Mouse (Mus musculus): ENCODE measurements around the gene Ptpn6.

DNA sequence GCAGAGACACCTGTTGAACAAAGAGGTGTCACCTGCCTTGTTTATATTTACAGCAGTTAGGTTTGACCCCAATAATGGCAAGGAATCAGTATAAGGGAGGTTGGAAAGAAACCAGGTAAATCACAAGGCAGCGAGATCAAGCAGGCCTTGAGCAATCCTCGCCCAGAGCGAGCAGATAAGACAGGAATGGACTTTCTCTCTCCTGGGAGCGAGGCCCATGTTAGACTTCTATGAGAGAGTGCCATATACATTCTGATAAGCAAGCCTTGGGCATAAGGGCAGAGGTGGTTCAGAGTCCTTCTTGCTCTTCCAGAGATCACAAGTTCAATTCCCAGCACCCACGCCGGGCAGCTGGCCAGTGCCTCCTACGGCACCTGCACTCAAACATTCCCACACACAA, 59.7 kb downstream of the Ptpn6 start:
- no peak for TF ChIP-seq CTCF (IDR thresholded peaks at IDR 0.05; ENCODE audit: borderline replicate concordance, extremely low read depth, insufficient read depth, insufficient read length)
- no peak for TF ChIP-seq POLR2A (IDR thresholded peaks at IDR 0.05; ENCODE audit: borderline replicate concordance, extremely low read depth, insufficient read depth, insufficient read length, poor library complexity, severe bottlenecking)
